Mouse (Mus musculus) liver, embryonic 14.5 days (tissue): ENCODE results near the gene Il1f10.

Source experiments
- CTCF ChIP-seq: IDR thresholded peaks from 2 replicates; pipeline ENCODE4 v1.5.1; 2016; ENCODE audit warnings: antibody characterized with exemption, low read depth, control low read depth
- EP300 ChIP-seq: IDR thresholded peaks from 2 replicates; pipeline ENCODE4 v1.6.1; 2016; ENCODE audit warnings: antibody characterized with exemption, low read depth

DNA sequence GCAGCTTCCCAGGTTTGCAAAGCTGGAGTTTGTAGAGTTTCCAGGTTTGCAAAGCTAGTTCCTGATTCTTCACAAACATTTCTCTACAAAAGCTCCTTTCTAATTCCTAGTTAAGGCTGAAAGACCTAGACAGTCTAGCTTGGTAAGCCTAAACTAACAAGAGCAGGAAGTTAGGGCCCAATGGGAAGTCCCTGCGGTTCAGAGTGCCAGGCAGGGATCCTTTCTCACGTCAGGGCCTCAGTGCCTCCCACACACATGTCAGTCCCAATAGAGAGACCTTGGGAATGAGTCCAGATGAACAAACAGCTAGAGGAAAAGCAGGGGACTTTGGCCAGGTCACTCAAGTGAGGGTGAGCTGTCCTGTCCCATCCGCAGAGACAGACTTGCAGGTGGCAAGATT lies 44.3 kb downstream of the Il1f10 start:
- TF ChIP-seq CTCF (no peak), EP300 (no peak)
